Mouse (Mus musculus): ENCODE measurements at regions not wholly inside any gene's neighbourhood (a gene's known extent, or its start where the extent isn't known, plus 50 kb on each side); places are given as distances from the start of the nearest gene placed in this dataset.
A peak's percentile ranks its signal among the peaks of the same experiment; 100 is the strongest.

DNA sequence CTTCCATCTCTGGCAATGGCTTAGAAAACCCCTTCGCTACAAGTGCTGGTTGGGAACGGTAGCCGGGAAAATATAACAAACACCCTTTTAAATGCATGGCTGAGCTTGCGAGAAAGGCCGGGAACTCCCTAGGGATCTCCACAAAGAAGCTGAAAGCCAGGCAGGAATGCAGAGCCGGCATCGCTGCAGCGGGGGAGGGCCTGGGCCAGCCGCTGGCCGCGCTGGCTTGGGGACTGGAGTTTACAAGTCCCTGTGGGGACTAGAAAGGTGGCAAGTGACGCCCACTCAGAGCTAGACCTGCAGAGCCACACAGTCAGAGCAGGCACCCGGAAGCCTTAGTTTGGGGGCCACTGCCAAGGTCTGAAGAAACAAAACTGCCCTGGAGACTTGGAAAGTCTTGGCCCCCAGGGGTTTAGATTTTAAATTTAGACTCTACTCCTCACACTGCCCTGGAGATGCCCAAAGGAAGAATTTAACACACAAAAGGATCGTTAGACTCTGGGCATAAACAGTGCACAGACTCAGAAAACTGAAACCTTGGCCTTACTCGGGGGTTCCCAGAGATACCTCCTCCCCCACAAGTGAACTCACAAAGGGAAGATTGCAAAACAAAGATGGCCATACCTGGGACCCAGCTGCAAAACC is 59.4 kb downstream of the 1700001O22Rik start:
- Histone ChIP-seq H3K36me3 (no peaks in the 10 kb centered on the region), H3K4me2 (peak overlapping the region; percentile 42), H3K4me3 (replicated peaks) (0 out of 2 replicates have a peak overlapping the region, but pooled peaks have one; percentile 13), H3K9me3 (peaks cover 8% of the 10 kb centered on the region), H3K9ac (replicated peaks) (no peak overlapping the region; the same call in 1 of the 2 replicates), H3K27me3 (no peaks in the 10 kb centered on the region), H3K4me1 (replicated peaks) (peaks cover 20% of the 10 kb centered on the region), H3K27ac (peak overlapping the region; percentile 96)
- 4% methylated on average over 15 of the region's 15 CpGs for WGBS
- ATAC-seq (ENCODE audit: insufficient number of reproducible peaks, insufficient read depth, low FRiP score, low TSS enrichment, low read depth): peak; percentile 79

DNA sequence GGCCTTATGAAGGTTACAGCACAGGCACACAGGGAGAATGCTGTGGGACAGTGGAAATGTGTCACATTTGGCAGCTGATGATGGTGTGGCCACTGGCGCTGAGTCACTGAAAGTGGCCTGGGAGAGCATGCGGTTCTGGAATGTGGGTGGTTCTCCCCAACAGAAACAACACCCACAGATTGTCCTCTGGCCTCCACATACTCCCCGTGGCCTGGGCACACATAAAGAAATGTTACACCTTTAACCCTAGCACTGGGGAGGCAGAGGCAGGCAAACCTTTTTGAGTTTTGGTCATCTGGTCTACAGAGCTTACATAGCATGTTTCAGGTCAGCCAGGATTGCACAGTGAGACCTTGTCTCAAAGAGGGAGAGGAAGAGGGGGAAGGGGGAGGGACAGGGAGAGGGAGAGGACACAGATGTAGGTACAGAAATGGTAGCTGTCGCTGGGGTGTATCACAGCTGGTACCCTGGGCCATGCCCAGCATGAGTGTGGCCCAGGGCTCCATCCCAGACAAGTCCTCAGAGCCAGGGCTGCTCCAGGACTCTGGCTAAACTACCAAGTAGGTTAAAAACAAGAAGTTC is 60.1 kb downstream of the 1700001O22Rik start:
- peak; percentile 61; the same call in 1 of the 2 replicates for ATAC-seq (ENCODE audit: insufficient number of reproducible peaks, insufficient read depth, low FRiP score, low TSS enrichment, low read depth)
- Histone ChIP-seq H3K27me3 (no peaks in the 10 kb centered on the region), H3K9ac (replicated peaks) (no peak overlapping the region), H3K36me3 (no peaks in the 10 kb centered on the region), H3K4me3 (replicated peaks) (no peak overlapping the region), H3K9me3 (peaks cover 8% of the 10 kb centered on the region), H3K4me2 (peak overlapping the region; percentile 42; the same call in 1 of the 2 replicates), H3K4me1 (replicated peaks) (peaks cover 20% of the 10 kb centered on the region), H3K27ac (peak overlapping the region; percentile 96)
- 36% methylated on average over 4 of the region's 4 CpGs for WGBS

DNA sequence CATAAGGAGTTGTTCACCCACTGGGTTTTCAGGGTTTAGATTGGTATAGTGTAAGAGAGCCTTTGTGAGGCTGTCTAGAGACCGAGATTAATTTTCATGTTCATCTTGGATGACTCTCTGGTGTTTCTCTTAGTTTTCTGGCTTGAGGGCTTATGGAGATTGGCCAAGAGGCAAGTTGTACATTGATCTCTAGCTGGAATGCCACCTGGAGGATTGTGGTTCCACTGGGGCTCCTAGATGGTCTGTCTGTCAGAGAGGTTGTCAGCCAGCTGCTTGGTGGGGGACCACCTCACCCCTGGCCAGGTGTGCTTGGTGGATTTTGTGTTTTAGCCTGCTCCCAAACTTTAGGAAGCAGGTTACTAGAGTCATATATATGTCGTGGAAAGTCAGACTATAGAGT is 62.0 kb downstream of the 1700001O22Rik start:
- ATAC-seq (ENCODE audit: insufficient number of reproducible peaks, insufficient read depth, low FRiP score, low TSS enrichment, low read depth): no peak
- Histone ChIP-seq H3K4me2 (no peak overlapping the region), H3K36me3 (no peaks in the 10 kb centered on the region), H3K27me3 (no peaks in the 10 kb centered on the region), H3K9me3 (peaks cover 8% of the 10 kb centered on the region), H3K27ac (no peak overlapping the region), H3K4me1 (replicated peaks) (peaks cover 20% of the 10 kb centered on the region), H3K4me3 (replicated peaks) (no peak overlapping the region), H3K9ac (replicated peaks) (no peak overlapping the region)
- 90% methylated on average over 2 of the region's 2 CpGs for WGBS

DNA sequence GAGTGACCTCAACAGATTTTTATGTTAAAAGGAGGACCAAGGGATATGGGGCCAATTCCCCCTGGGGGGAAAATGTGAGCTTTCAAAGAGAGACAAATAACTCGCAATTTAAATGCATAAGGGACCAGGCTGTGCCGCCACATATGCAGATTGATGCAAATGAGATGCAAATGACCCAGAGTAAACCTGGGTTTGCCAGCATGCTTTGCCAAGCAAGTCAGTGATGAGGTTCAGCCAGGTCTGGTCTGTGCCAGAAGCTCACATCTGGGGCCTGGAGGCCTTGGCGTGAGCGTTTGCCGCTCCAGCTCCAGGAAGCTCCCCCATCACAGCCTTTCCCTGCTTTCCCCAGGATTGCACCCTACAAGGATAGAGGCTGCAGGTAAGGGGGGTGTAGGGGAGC is 65.7 kb downstream of the 1700001O22Rik start:
- no peak for ATAC-seq (ENCODE audit: insufficient number of reproducible peaks, insufficient read depth, low FRiP score, low TSS enrichment, low read depth)

DNA sequence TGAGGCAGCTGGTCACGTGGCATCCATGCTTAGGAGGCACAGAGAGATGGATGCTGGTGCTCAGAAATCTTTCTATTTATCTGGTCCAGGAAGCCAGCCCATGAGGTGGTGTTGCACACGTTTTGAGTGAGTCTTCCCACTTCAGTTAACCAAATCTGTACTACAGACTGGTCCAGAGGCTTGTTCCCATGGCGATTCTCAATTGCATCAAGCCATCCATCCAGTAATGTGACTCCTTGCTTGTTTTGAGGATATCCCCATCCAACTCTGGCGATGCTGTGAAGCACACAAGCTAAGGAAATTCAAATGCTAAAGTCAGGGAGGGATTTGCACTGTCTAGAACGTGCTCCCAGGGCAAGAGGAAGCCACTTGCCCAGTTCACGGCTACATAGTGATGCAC is 66.8 kb downstream of the 1700001O22Rik start:
- Histone ChIP-seq H3K27me3 (no peaks in the 10 kb centered on the region), H3K9me3 (no peaks in the 10 kb centered on the region), H3K27ac (no peak overlapping the region), H3K4me3 (replicated peaks) (no peak overlapping the region), H3K9ac (replicated peaks) (no peak overlapping the region), H3K4me2 (no peak overlapping the region), H3K36me3 (no peaks in the 10 kb centered on the region), H3K4me1 (replicated peaks) (peaks cover 8% of the 10 kb centered on the region)
- no peak for ATAC-seq (ENCODE audit: insufficient number of reproducible peaks, insufficient read depth, low FRiP score, low TSS enrichment, low read depth)
- 63% methylated on average over 6 of the region's 6 CpGs for WGBS

More for the DNA sequence above, 65.7 kb downstream of the 1700001O22Rik start:
- Histone ChIP-seq H3K9ac (replicated peaks) (no peak overlapping the region), H3K27ac (no peak overlapping the region), H3K27me3 (no peaks in the 10 kb centered on the region), H3K4me2 (no peak overlapping the region), H3K36me3 (no peaks in the 10 kb centered on the region), H3K4me3 (replicated peaks) (no peak overlapping the region), H3K4me1 (replicated peaks) (peaks cover 8% of the 10 kb centered on the region), H3K9me3 (no peaks in the 10 kb centered on the region)
- 61% methylated on average over 5 of the region's 5 CpGs for WGBS

DNA sequence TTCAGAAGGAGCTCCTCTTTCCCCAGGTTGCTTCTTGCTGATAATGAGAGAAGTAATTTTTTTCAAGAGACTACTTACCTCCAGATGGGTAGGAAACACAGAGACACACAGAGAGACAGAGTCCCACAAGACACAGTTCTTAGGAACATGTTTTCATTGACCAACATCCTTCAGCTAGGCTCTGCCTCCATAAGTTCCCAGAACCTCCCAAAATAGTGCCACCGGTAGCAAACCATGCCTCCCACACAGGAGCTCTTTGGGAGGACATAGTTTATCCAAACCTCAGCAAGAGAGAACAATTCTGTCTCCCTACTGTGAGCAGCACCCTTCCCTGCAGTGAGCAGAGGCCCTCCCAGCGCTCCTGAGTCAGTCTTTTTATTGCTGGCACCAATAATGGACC is 67.2 kb downstream of the 1700001O22Rik start:
- Histone ChIP-seq H3K4me3 (replicated peaks) (no peak overlapping the region), H3K27ac (no peak overlapping the region), H3K27me3 (no peaks in the 10 kb centered on the region), H3K4me1 (replicated peaks) (peaks cover 8% of the 10 kb centered on the region), H3K36me3 (no peaks in the 10 kb centered on the region), H3K4me2 (no peak overlapping the region), H3K9me3 (no peaks in the 10 kb centered on the region), H3K9ac (replicated peaks) (no peak overlapping the region)
- ATAC-seq (ENCODE audit: insufficient number of reproducible peaks, insufficient read depth, low FRiP score, low TSS enrichment, low read depth): no peak
- 65% methylated on average over 2 of the region's 2 CpGs for WGBS

DNA sequence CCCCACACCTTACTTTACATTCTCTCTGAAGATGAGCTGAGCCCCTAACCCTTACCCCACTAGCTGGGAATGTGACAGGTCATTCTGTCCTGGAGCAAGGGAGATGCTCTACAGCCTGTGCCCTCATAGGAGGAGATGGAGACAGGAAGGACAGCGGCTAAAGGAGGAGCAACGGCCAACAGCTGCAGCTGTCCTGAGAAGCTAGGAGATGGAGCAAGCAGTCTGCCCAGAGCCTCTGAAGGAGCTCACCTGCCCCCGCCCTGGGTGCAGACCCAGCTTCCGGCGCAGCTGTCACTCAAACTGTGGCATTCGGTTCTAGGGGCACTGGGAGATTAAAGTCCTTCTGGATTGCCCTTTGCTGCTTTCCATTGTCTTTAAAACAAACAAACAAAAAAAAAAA is 69.6 kb downstream of the 1700001O22Rik start:
- Histone ChIP-seq H3K27ac (no peak overlapping the region), H3K36me3 (no peaks in the 10 kb centered on the region), H3K9ac (replicated peaks) (no peak overlapping the region), H3K4me3 (replicated peaks) (no peak overlapping the region), H3K4me2 (no peak overlapping the region), H3K27me3 (no peaks in the 10 kb centered on the region), H3K4me1 (replicated peaks) (peaks cover 8% of the 10 kb centered on the region), H3K9me3 (no peaks in the 10 kb centered on the region)
- no peak for ATAC-seq (ENCODE audit: insufficient number of reproducible peaks, insufficient read depth, low FRiP score, low TSS enrichment, low read depth)
- WGBS: 29% methylated on average over 6 of the region's 6 CpGs

DNA sequence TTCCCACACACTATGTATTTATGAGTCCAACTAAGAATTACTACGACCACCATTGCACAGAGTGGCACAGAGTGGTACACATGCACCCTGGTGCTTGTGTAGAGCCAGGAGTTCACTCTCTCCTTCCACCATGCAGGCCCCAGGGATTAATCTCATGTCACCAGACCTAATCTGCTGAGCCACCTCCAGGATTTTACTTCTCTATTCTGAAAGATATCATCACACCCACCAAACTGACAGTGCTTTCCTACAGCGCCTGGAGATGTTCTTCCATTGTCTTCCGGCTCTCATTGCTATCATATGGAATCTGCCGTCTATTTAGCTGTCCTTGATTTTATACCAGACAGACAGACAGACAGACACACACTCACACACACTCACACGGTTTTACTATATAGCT is 71.6 kb downstream of the 1700001O22Rik start:
- WGBS: 86% methylated on average over 5 of the region's 5 CpGs
- H3K4me2 ChIP-seq: no peak overlapping the region
- peaks cover 8% of the 10 kb centered on the region for H3K4me1 ChIP-seq (replicated peaks)
- H3K4me3 ChIP-seq (replicated peaks): no peak overlapping the region
- H3K27me3 ChIP-seq: no peaks in the 10 kb centered on the region
- H3K27ac ChIP-seq: no peak overlapping the region
- no peaks in the 10 kb centered on the region for H3K36me3 ChIP-seq
- ATAC-seq (ENCODE audit: insufficient number of reproducible peaks, insufficient read depth, low FRiP score, low TSS enrichment, low read depth): no peak
- H3K9me3 ChIP-seq: no peaks in the 10 kb centered on the region
- no peak overlapping the region for H3K9ac ChIP-seq (replicated peaks)

DNA sequence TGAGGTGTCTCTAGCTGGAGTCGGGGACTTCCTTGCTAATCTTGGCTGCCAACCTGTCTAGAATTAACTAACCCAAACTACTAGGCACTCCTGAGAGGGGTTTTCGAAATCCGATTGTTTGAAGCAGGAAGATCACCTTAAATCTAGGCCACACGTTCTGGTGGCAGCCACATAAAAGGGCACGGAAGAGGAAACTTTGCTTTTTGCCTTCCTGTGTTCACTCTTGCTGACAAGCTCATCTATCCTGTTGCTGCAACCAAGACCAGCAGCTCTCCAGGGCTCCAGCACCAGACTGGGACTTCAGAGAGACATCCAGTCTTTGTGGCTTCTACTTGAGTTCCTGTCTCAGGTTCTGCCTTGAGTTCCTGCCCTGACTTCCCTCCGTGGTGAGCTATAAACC is 75.5 kb downstream of the 1700001O22Rik start:
- Histone ChIP-seq H3K4me2 (no peak overlapping the region), H3K27me3 (no peaks in the 10 kb centered on the region; the same call in 1 of the 2 replicates), H3K27ac (no peak overlapping the region), H3K9ac (replicated peaks) (no peak overlapping the region), H3K4me3 (replicated peaks) (no peak overlapping the region), H3K4me1 (replicated peaks) (peaks cover 32% of the 10 kb centered on the region), H3K9me3 (no peaks in the 10 kb centered on the region), H3K36me3 (no peaks in the 10 kb centered on the region)
- ATAC-seq (ENCODE audit: insufficient number of reproducible peaks, insufficient read depth, low FRiP score, low TSS enrichment, low read depth): no peak
- WGBS: 87% methylated on average over 6 of the region's 6 CpGs

DNA sequence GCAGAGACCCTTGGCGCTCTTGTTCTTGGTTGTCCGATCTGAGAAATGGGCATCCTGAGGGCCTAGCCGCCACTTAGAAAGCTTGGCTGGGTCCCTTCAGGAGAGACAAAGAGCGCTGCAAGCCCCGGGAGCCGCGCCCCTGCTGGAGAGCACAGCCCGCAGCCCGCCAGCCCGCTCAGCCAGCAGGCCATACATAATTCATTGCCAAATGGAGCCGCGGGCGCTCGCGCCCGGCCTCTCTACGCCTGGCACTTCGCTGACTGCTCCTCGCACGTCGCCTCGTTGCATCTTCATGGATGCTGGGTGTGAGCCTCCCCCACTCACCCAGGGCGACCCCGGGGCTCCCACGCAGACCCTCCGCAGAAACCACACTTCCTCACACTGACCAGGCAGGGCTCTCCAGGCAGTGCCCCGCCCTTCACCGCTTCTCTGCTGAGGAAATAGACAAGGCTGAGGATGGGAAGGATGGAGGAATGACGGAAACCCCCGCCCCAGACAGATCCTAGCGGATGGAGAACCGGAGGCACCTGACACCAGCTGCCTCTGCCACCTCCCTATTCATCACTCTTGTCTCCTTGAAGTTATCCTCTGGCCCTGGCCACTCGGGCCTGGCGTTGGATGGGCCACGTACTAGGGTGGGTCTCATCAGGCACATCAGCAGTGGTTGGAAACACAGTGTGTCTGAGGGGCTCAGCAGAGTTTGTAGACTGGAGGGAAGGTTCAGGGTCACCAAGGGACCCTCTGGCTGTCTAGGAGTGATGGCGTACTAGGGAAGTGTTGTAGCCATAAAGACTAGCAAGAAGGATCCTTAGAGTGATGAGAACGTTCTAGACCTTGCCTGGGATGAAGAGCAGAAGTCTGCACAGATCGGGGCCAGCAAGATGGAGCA is 77.6 kb downstream of the 1700001O22Rik start:
- Histone ChIP-seq H3K27ac (peak overlapping the region; percentile 72; the same call in 1 of the 2 replicates), H3K36me3 (no peaks in the 10 kb centered on the region), H3K27me3 (no peaks in the 10 kb centered on the region; the same call in 1 of the 2 replicates), H3K4me2 (peak overlapping the region; percentile 51), H3K9ac (replicated peaks) (peak overlapping the region; percentile 46), H3K9me3 (no peaks in the 10 kb centered on the region), H3K4me1 (replicated peaks) (peaks cover 53% of the 10 kb centered on the region), H3K4me3 (replicated peaks) (peak overlapping the region; percentile 21)
- 13% methylated on average over 38 of the region's 38 CpGs for WGBS
- ATAC-seq (ENCODE audit: insufficient number of reproducible peaks, insufficient read depth, low FRiP score, low TSS enrichment, low read depth): no peak

DNA sequence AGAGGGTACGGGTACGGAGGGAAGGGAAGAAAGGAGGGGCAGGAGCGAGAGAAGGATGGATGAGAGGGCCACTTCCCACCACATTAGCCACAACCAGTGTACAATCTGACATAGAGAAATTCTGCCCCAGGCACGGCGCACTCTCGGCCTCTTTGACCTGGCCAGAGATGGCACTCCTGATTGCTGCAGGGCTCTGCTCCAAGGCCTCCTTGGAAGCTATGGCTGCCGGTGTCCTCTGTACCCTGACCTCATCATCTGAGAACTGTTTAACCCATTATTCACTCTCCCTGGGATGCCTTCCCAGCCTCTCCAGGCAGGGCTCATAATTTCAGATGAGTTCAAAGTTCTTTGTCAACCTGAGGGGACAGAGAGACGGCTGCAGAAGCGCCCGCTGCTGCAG is 78.3 kb downstream of the 1700001O22Rik start:
- Histone ChIP-seq H3K36me3 (no peaks in the 10 kb centered on the region), H3K9ac (replicated peaks) (peak overlapping the region; percentile 46; the same call in 1 of the 2 replicates), H3K9me3 (no peaks in the 10 kb centered on the region), H3K4me2 (peak overlapping the region; percentile 51), H3K4me3 (replicated peaks) (peak overlapping the region; percentile 21; the same call in 1 of the 2 replicates), H3K27ac (peak overlapping the region; percentile 72; the same call in 1 of the 2 replicates), H3K27me3 (no peaks in the 10 kb centered on the region; the same call in 1 of the 2 replicates), H3K4me1 (replicated peaks) (peaks cover 60% of the 10 kb centered on the region)
- 40% methylated on average over 10 of the region's 10 CpGs for WGBS
- ATAC-seq (ENCODE audit: insufficient number of reproducible peaks, insufficient read depth, low FRiP score, low TSS enrichment, low read depth): no peak

Data from limb, embryonic 12.5 days (tissue).